Mouse (Mus musculus) hindbrain, embryonic 11.5 days (tissue): ENCODE measurements at regions not wholly inside any gene's neighbourhood (a gene's known extent, or its start where the extent isn't known, plus 50 kb on each side); places are given as distances from the start of the nearest gene placed in this dataset.

Experiments
- ATAC-seq: fragments of 200-750 bp; cut with Nextera tagmentation; 2 replicates; pipeline ENCODE4 v1.8.0; 2017; ENCODE audit warnings: mild to moderate bottlenecking, moderate TSS enrichment, moderate library complexity; ENCODE audit not compliant: low FRiP score
- DNase-seq: peaks from one replicate; pipeline ENCODE4 v3.0.0-alpha.2; 2015; ENCODE audit warnings: low spot score
- H3K27ac ChIP-seq: fragments of 300-500 bp; sonication (generic); 2 replicates; pipeline ENCODE4 v1.5.1; 2014; ENCODE audit warnings: mild to moderate bottlenecking, low read depth, low read length
- H3K27me3 ChIP-seq: fragments of 300-500 bp; sonication (generic); 2 replicates; pipeline ENCODE4 v1.6.1; 2014; ENCODE audit warnings: mild to moderate bottlenecking, low read length, moderate library complexity, mixed read lengths; ENCODE audit not compliant: control insufficient read depth, insufficient read depth
- H3K36me3 ChIP-seq: fragments of 300-500 bp; sonication (generic); 2 replicates; pipeline ENCODE4 v1.6.1; 2014; ENCODE audit warnings: mild to moderate bottlenecking, low read length, moderate library complexity, mixed read lengths; ENCODE audit not compliant: control insufficient read depth, insufficient read depth
- H3K4me1 ChIP-seq: fragments of 300-500 bp; sonication (generic); replicated peaks from 2 replicates; pipeline ENCODE4 v1.6.1; 2014; ENCODE audit warnings: low read length, mixed read lengths; ENCODE audit not compliant: control insufficient read depth, insufficient read depth
- H3K4me2 ChIP-seq: fragments of 300-500 bp; sonication (generic); replicated peaks from 2 replicates; pipeline ENCODE4 v1.6.1; 2014; ENCODE audit warnings: mild to moderate bottlenecking, low read depth, low read length
- H3K4me3 ChIP-seq: fragments of 300-500 bp; sonication (generic); 2 replicates; pipeline ENCODE4 v1.5.1; 2014; ENCODE audit warnings: low read depth, low read length
- H3K9ac ChIP-seq: fragments of 300-500 bp; sonication (generic); 2 replicates; pipeline ENCODE4 v1.6.1; 2014; ENCODE audit warnings: low read depth, low read length
- H3K9me3 ChIP-seq: fragments of 300-500 bp; sonication (generic); 2 replicates; pipeline ENCODE4 v1.6.1; 2016; ENCODE audit warnings: low read length; ENCODE audit not compliant: control insufficient read depth
- WGBS: fragments of 180-500 bp; shearing (Covaris S2); extraction: QIAGEN DNeasy Blood & Tissue Kit; methylation state at CpG from one replicate; pipeline ENCODE4 v1.1.7; 2014; 5-methylcytosine and 5-hydroxymethylcytosine counted together

- 92% methylated on average over 2 of the region's 2 CpGs for WGBS
Measured at GRCm38 (mm10) chr10:68655491-68655890, 68.0 kb upstream of the Tmem26 start.

GRCm38 (mm10) chr10:68666094-68666493, 57.4 kb upstream of the Tmem26 start:
- Histone ChIP-seq H3K4me1 (no peaks in the 10 kb centered on the region), H3K27me3 (no peaks in the 10 kb centered on the region), H3K4me2 (no peak overlapping the region), H3K27ac (no peak overlapping the region), H3K36me3 (no peaks in the 10 kb centered on the region), H3K9me3 (no peaks in the 10 kb centered on the region), H3K4me3 (no peak overlapping the region), H3K9ac (no peak overlapping the region)
- DNase-seq = no peak
- whole genome bisulfite sequencing = 89% methylated on average over 3 of the region's 3 CpGs
- ATAC-seq = no peak

More at GRCm38 (mm10) chr10:68655491-68655890, 68.0 kb upstream of the Tmem26 start:
- Histone ChIP-seq H3K9me3 (no peaks in the 10 kb centered on the region), H3K4me3 (no peak overlapping the region), H3K9ac (no peak overlapping the region), H3K36me3 (no peaks in the 10 kb centered on the region), H3K27ac (no peak overlapping the region), H3K27me3 (no peaks in the 10 kb centered on the region), H3K4me2 (no peak overlapping the region), H3K4me1 (no peaks in the 10 kb centered on the region)
- DNase-seq (no peak), ATAC-seq (no peak)

- H3K4me1 ChIP-seq = no peaks in the 10 kb centered on the region
- no peak overlapping the region for H3K4me2 ChIP-seq
- WGBS = 94% methylated on average over 6 of the region's 6 CpGs
- no peaks in the 10 kb centered on the region for H3K27me3 ChIP-seq
- ATAC-seq (no peak), DNase-seq (no peak)
- H3K9ac ChIP-seq = no peak overlapping the region
- H3K36me3 ChIP-seq = no peaks in the 10 kb centered on the region
- no peak overlapping the region for H3K4me3 ChIP-seq
- H3K27ac ChIP-seq = no peak overlapping the region
- H3K9me3 ChIP-seq = no peaks in the 10 kb centered on the region
Measured at GRCm38 (mm10) chr10:68669330-68669729, 54.1 kb upstream of the Tmem26 start.

- Histone ChIP-seq H3K27ac (no peak overlapping the region), H3K36me3 (no peaks in the 10 kb centered on the region), H3K9ac (no peak overlapping the region), H3K4me1 (no peaks in the 10 kb centered on the region), H3K27me3 (no peaks in the 10 kb centered on the region), H3K4me3 (no peak overlapping the region), H3K4me2 (no peak overlapping the region), H3K9me3 (no peaks in the 10 kb centered on the region)
- 80% methylated on average over 3 of the region's 3 CpGs for WGBS
- ATAC-seq = no peak
- no peak for DNase-seq
Measured at GRCm38 (mm10) chr10:68669992-68670391, 53.5 kb upstream of the Tmem26 start.

GRCm38 (mm10) chr10:68672291-68672690, 51.2 kb upstream of the Tmem26 start:
- Histone ChIP-seq H3K4me2 (no peak overlapping the region), H3K27me3 (no peaks in the 10 kb centered on the region), H3K36me3 (no peaks in the 10 kb centered on the region), H3K9me3 (no peaks in the 10 kb centered on the region), H3K4me3 (no peak overlapping the region), H3K4me1 (no peaks in the 10 kb centered on the region), H3K27ac (no peak overlapping the region), H3K9ac (no peak overlapping the region)
- ATAC-seq (no peak), DNase-seq (no peak)
- WGBS = 78% methylated on average over 12 of the region's 12 CpGs

GRCm38 (mm10) chr10:68673102-68673872, 50.2 kb upstream of the Tmem26 start:
- no peak overlapping the region for H3K4me3 ChIP-seq
- WGBS = 81% methylated on average over 9 of the region's 9 CpGs
- ATAC-seq = no peak

More at GRCm38 (mm10) chr10:68673102-68673872, 50.2 kb upstream of the Tmem26 start:
- no peaks in the 10 kb centered on the region for H3K27me3 ChIP-seq
- H3K4me2 ChIP-seq = no peak overlapping the region
- H3K27ac ChIP-seq = no peak overlapping the region
- no peaks in the 10 kb centered on the region for H3K9me3 ChIP-seq
- no peak for DNase-seq
- H3K4me1 ChIP-seq = no peaks in the 10 kb centered on the region
- H3K36me3 ChIP-seq = no peaks in the 10 kb centered on the region
- H3K9ac ChIP-seq = no peak overlapping the region
